Mouse (Mus musculus) 416B (cell line): ENCODE results near the gene Arid1b.

ENCODE experiments used
- DNase-seq: peaks from one replicate; pipeline ENCODE4 v3.0.0; 2011; ENCODE audit warnings: low read depth

The Arid1b gene

DNA sequence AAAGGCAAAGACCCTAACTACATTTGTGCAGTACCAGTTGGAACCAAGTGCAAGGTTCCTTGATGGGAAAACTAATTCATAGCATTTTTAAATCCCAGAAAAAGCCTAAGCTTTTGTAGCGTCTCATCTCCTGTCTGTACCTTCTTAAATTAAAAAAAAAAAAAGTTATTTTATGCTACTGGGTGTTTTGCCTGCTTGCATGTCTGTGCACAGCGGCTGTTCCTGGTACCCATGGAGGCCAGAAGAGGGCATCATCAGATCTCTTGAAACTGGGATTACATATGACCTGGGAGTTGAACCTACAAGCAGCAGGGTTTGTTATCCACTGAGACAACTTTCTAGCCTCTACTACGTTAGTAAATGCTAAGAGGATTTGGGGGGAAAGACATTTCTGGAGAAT, 196.2 kb downstream of the Arid1b start:
- peak; percentile 95 for DNase-seq

DNA sequence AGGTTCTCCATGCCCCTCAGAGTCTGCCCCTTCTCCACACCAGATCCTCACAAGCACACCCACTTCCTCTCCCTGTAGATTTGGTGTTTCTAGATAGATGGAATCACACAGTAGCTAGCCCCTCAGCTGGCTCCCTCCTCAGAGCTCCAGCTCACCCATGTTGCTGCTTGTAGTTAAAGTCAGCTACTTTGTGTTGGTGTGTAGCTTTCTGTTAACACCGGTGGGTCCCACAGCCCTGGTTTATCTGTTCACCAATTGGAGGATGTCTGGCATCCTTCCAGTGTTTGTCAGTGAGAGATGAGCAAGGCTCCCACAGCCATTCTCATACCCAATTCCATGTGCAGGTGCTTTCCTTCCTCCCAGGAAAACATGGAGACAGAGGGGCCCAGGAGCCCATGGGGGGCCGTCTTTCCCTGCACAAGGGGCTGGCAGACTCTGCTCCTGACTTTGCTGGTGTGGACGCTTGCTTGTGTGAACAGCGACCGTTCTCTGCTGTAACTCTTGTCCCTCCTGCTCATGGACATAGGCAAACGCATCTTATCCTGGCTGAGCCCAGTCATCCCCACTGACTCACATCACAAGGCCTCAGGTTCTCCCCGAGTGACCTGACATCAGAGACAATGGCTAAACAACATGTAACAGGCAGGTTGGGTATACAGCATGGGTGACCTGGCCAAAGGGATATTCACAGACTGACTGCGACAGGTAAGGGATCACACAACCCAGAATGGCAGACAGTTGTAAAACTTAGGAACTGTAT, 200.2 kb downstream of the Arid1b start:
- DNase-seq = no peak

DNA sequence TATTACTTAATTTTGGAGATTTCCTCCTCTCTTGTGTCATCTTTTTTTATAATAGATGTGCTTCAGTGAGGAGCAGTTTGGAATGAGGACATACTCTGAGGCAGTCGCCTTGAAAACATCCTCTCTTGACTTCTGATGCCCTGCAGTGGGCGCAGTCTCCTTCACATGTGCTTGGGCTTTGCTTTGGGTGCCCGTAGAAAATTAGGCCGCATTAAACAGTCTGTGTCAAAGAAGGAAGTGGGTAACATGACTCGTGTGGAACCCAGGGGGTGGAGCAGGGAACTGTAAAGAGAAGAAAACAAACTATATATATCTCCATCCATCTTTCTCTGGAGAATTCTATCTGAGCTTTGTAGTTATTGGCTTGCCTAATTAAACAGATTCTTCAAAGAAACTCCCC, 201.3 kb downstream of the Arid1b start:
- DNase-seq = peak; percentile 84

DNA sequence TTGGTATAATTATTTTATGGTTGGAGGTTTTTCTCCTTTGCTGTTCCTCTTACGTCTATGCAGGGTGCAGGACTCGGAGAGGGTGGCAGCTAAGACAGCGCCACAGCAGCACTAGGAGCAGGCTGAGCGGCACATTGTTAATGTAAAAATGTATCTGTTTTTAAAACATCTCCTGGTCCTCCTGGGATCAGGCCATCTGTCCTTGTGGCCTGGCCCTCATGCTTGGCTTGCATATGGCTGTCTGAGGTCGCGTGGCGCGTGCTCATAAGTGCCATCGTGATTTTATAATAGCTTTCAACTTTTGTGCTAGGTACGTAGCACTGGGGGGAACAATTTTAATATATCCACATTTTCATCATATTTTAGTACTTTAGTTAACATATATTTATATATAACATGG, 201.9 kb downstream of the Arid1b start:
- no peak for DNase-seq

DNA sequence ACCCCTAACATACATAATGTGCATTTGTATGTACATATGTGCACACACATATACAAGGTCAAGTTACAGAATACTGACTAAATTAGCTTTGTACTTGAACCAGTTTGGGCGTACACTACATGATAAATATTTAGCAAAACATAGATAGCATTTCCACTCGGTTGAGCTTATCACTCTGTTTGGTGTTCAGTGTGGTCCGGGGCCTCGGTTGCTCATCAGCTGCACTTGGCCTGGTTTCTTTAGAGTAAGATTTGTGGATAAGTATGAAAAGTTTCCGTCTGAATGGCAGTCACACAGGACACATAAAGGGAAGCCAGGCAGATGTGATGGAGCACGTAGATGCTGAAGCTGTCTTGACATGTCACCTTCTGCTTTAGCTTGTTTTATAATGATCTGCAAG, 202.4 kb downstream of the Arid1b start:
- no peak for DNase-seq

DNA sequence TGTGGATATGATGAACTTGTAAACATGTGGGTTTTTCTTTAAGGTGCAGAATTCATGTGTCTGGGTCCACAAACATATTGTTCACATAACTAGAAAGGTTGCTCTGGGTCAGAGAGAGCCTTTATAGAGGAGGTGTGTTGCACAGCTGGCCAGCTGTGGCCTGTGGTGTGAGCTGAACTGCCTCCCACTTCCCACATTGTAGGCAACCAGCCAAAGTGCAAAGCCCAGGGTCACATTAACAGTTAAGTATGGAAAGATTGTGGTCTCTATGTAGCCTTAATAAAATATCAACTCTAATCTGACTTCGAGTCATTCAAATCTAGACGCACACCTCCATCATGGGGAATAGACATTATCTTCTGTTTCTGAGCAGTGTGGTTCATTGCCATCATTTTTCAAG, 203.0 kb downstream of the Arid1b start:
- peak; percentile 79 for DNase-seq

DNA sequence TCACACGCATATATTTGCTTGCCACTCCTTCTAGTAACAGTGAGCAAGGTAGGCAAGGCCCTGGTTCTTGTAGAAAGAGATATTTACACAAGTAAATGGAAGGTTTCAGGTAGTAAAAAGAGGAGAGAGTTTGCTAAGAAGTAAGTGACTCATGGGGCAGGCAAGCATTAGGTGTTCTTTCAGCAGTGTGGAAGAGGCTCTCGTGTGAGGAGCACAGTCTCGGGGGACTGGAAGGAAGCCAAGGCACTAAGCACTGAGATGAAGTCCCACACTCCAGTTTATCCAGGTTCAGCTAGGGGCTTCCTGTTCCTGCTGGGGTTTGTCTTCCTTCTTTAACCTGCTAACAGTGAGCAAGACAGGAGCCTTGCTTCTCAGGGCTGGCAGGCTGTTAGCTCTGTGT, 203.6 kb downstream of the Arid1b start:
- no peak for DNase-seq

DNA sequence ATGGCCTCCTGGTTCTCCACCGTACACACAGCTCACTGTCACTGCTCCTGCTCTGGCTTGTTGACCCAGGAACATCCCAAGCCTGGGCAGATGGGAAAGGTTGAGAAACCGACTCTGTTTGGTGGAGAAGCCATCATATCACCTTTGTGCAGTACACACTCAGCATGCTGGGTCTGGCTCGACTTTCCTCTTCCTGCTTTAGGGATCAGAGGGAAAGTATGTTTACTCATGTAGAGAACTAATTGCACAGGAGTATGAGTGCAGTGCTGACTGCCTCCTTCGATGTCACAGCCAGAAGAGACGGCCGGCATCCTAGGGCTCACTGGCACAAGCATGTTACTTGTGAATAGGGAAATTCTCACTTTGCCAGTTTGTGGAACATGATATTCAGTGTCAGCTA, 204.1 kb downstream of the Arid1b start:
- DNase-seq = no peak

DNA sequence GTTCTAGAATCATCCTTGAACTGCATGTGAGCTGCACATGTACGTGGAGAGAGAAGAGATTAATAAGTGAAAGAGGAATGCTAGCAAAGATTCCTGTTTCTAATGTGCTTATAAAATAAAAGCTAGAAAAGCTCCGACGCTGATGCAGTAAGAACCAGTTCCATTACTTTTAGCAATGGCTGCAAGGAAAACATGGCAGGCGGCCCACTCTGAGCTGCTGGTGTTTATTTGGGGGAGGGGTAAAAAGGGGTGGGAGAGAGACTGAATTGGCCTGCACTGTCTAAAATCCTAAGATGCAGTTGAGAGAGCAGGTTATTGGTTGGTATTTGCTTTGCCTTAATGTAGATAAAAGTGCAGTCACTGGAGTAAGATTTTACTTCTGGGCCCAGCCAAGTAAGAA, 204.7 kb downstream of the Arid1b start:
- DNase-seq = no peak

DNA sequence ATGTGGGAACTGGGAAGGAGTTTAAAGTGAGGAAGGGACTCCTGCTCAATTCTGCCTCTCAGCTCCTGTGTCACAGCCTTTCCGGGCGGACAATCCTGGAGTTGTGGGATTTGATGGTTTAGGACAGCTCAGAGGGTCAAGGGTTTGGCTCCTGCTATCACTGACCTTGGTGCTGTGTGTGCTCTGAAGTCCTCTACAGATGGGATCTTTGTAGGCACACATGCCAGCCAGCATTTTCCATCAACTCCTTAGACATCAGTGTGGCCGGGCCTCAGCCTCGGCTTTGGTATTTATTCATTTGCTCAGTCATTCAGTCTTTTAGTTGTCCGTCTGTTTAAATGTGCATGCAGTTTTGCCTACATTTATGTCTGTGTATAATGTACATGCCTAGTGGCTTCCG, 206.5 kb downstream of the Arid1b start:
- no peak for DNase-seq

DNA sequence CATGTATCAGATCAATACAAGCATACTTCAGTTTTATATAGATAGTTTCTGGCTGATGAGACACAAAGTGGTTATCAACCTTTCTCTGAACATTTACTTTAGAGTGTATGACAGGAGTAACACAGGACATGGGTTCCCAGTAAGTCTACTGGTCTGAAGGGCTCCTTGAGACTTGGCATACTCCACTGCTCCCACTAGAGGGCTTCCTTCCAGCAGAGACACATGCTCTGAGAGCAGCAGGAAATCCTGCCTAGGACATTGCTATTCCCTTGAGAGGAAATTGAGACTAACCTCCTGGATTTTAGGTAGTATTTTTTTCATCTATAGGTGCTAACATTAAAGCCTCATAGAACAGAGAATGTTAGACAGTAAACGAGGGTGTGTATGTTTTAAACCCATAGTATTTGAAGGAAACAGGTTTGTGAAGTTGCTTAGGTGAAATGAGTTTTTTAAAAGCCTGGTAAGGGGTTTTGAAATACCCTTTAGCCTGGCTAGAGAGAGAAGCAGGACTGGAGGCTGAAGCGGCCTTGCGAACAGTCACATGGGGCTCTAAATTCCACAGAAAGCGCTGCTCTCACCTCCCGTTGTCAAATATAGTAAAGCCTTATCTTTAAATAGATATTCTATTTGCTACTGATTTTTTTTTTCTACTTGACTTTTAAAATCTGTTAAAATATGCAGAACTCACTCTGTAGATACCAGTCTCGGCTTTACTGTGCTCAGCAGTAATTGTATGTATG, 207.9 kb downstream of the Arid1b start:
- DNase-seq = peak; percentile 84

DNA sequence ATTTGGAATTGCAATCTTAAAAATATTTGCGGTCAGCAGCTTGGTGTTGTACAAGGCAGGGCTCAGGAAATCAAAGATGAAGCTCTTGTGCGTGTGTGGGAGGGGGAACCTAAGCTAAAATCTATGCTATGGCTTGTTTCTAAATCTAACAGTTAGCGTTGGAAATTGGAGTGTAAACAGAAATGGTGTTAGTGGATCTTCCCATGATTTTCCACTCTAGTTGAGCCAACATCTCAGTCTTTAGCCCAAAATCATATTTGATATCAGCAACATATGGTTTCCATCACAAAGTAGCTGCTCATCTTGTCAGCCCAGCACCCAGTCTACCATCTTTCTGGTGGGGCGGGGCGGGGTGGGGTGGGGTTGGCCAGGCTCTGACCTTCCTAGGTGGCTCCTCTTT, 208.6 kb downstream of the Arid1b start:
- DNase-seq = no peak

DNA sequence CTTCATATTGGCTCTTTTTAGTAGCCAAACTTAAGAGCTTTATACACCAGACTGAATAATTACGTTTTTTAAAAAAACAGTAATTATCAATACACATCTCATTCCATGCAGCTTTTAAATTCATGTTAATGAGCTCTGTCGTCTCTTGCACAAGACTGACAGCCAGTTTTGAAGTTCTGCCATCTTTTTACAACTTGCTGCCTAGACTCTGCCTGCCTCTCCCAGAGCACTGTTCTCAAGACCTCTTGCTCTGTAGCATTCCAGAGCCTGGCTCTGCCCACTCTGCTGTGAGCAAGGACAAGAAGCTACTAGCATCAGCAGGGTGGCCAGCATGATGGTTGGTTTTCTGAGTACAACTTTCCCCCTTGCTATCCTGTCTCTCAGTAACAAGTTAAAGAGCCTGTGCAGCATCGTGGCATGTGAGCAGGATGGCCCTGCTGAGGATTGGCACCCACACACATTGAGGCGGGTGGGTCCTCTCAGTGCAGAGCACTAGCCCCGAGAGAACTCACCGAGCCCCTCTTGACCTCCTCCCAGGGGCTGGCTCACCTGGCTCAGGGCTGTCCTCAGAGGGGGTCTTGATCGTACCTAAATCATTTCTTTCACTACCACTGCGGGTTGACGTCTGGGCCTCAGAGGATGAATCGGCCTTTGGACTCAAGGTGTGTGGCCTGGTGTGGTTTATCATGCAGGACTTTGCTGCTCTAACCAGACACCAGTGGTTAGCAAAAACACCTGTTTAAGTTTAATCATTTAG, 209.4 kb downstream of the Arid1b start:
- no peak for DNase-seq

DNA sequence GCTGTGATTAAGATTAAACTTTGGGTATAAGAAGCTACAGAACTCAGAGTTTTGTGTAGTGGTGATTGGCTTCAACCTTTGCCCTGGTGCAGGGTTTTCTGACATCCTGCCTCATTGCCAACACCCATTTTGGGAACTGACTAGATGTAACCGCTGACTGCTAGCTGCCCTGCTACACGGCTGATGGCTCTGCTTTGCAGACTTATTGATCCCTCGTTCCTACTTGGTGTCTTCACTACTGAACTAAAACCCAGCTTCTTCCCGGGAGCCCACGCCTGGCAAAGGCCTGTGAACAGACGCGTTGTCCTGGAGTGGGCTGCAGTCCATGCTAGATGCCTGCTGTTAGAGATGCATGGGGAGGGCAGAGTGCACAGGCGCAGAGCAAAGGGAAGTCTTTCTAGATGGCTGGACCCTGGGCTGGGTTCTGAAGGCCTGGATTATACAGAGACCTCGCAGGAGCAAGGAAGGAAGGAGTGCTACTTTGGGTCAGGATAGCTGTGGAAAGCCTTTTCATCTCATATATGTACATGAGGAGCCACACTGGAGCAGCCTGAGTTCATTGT, 210.1 kb downstream of the Arid1b start:
- DNase-seq = no peak

DNA sequence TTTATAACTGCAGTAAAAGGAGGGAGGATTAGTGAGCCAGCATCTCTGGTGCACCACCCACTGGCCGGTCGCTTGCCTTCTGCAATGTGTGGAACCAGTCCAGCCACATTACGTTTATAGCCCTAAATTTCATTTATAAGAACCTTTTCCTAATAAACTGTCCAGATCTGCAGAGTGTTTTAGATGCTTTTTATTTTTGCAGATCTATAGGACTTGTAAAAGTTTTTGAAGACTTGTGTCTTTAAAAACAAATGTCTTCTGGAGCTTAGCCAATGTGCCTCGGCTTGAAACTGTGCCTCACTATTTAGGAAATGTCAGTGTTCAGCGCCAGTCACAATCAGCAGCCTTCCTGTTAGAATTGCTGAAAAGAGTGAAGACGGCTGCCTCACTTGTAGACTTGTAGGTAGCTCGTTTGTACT, 211.0 kb downstream of the Arid1b start:
- DNase-seq = peak; percentile 51

DNA sequence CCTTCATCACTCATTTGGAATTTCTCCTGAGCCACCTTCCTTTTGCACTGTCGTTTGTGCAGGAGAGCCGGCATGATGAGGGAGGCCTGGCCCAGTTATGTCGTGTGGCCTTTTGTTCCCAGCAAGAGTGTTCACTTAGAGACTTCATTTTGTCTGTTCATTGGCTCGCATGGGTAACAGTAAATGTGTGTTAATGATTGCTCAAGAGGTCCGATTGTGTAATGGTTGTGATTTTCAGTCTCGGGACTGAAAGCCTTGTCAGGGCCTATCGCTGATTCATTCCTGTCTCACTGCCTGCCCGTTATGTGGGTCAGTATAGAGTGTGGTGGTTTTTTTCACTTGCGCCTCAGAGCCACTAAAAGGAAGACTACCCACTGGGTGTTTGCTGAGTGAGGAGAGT, 212.6 kb downstream of the Arid1b start:
- peak; percentile 94 for DNase-seq

DNA sequence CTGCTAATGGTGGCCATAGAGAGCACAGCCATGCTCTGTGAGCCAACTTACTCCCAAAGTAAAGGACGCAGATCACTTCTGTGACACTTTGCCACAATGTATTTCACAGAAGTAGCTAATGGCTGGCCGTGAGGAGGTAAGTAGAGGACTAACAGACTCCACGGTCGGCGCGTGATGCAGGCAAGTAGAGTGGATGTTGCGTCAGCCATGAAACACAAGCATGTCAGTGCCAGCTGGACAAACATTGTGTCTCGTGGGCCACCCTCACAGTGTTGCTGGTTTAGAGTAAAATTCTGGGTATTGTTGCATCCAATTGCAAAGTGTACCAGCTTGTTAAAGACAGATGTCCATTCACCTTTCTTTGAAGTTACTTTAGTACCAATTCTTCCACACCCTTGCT, 213.7 kb downstream of the Arid1b start:
- no peak for DNase-seq

DNA sequence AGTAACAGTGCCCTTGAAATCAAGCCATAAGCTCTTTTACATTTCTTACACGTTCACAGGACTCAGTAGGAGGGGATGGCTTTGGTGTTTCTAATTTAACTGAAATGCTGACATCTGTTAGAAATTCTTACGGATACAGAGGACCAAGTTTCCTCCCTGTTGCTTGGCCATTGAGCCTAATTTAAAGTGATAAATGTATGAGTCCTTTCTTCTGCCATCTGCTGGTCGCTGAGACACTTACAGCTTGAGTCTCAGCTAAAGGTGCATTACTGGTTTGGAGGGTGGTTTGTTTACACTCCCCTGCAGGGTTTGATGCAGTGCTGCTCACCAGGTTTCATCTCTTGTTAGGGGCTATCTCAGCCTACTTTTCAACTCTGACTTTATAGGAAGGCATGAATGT, 214.2 kb downstream of the Arid1b start:
- DNase-seq = peak; percentile 58

DNA sequence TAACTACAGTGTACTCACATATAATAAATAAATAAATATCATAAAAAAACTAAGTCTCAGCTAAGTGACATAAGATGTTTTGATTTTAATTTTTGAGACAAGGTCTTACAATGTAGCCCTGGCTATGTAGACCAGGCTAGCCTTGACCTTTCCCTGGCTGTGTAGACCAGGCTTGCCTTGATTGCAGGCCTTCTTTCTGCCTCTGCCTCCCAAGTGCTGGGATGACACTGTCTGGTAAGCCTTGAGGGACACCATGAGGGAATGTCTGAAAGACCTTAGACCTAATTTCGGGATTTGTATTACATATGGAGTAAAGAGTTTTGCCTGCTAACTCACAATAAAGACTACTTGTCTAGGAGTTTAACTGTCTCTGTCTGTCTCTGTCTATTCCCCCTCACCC, 214.9 kb downstream of the Arid1b start:
- DNase-seq = no peak

DNA sequence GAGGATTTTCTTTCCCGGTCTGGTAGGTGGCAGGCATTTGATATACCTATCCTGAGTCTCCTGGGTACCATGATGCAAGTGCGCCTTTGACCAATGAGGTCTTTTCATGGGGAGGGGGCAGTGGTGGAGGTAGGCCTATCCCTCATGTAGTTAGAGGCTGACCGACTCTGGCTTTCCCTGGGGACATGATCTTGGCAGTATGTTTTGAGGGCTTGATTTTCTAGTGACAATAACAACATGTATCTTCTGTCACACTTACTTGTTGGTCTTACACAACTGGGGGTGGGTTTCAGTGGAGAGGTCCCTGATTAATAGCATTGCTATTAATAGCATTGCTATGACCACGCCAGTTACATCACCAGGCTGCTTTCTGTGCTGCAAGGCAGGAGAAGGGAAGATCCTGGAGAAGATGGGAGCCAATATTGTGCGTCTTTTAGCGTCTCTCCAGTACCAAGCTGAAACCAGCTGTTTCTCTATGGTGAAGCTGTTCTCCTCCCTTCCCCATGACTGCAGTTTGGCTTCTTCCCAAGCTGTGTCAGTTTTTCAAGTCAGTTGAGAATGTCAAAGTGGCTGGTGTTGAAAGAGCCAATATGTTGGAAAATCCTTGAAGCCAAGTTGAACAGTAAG, 216.1 kb downstream of the Arid1b start:
- no peak for DNase-seq

DNA sequence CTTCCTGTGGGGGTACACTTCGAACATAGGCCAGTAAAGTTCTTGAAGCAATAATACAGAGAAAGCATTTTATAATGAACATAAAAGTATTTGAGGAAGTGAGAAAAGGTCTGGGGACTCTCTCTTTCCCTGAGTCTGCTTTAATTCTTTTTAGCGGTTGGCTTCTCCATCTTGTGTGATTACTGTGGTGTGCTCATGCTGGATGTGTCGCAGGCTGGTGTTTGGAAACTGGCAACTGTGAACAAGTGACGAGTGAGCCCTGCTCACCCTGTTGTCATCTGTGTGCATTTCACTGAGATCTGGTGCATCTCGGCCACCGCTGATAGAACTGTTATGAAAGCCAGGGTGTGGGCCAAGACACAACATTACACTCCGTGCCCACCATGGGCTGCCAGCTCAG, 216.8 kb downstream of the Arid1b start:
- no peak for DNase-seq

DNA sequence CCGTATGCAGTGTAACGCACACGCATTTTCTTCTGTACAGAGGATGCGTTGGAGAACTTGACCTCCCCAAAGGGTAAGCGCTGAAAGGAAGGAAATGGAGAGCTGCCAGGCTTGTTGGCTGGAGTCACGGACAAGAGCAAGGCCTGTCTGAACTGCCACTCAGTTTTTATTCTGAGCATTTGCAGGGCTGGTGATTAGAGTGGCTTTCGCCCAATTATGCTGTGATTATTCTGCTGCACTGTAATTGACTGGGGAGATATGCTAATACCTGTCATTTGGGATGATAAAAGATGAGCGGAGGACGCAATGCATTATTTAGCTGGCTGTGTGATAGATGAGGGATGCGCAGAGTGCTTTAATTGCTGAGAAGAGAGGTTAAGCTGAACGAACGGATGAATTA, 218.0 kb downstream of the Arid1b start:
- no peak for DNase-seq
